Mouse (Mus musculus) heart, postnatal 0 days (tissue): ENCODE results near the gene March10. TPM values are rescaled to one million over a fixed set of nuclear protein-coding genes. Genes with fewer than 3 reads are reported as not detected.

Source experiments
- ATAC-seq: fragments of 200-750 bp; cut with Nextera tagmentation; 2 replicates; pipeline ENCODE4 v1.8.0; 2017; ENCODE audit warnings: low read depth, moderate number of reproducible peaks, moderate library complexity; ENCODE audit not compliant: insufficient read depth
- DNase-seq: peaks from one replicate; pipeline ENCODE4 v3.0.0-alpha.2; 2016; ENCODE audit warnings: low spot score
- H3K27ac ChIP-seq: fragments of 300-500 bp; sonication (generic); 2 replicates; pipeline ENCODE4 v1.5.1; 2014; ENCODE audit warnings: low read depth, mild to moderate bottlenecking
- H3K27me3 ChIP-seq: fragments of 300-500 bp; sonication (generic); 2 replicates; pipeline ENCODE4 v1.6.1; 2014; ENCODE audit warnings: low read length, mixed read lengths; ENCODE audit not compliant: control insufficient read depth, insufficient read depth
- H3K36me3 ChIP-seq: fragments of 300-500 bp; sonication (generic); replicated peaks from 2 replicates; pipeline ENCODE4 v1.6.1; 2014; ENCODE audit warnings: low read length, mixed read lengths; ENCODE audit not compliant: control insufficient read depth, insufficient read depth
- H3K4me1 ChIP-seq: fragments of 300-500 bp; sonication (generic); 2 replicates; pipeline ENCODE4 v1.6.1; 2014; ENCODE audit warnings: antibody characterized with exemption; ENCODE audit not compliant: control insufficient read depth, insufficient read depth
- H3K4me2 ChIP-seq: fragments of 300-500 bp; sonication (generic); 2 replicates; pipeline ENCODE4 v1.6.1; 2014; ENCODE audit warnings: low read depth, mild to moderate bottlenecking, low read length, moderate library complexity
- H3K4me3 ChIP-seq: fragments of 300-500 bp; sonication (generic); 2 replicates; pipeline ENCODE4 v1.5.1; 2014; ENCODE audit warnings: low read depth, low read length
- H3K9ac ChIP-seq: fragments of 300-500 bp; sonication (generic); replicated peaks from 2 replicates; pipeline ENCODE4 v1.6.1; 2014; ENCODE audit warnings: low read depth, low read length, mixed read lengths
- H3K9me3 ChIP-seq: fragments of 300-500 bp; sonication (generic); replicated peaks from 2 replicates; pipeline ENCODE4 v1.6.1; 2016; ENCODE audit warnings: low read length; ENCODE audit not compliant: control insufficient read depth
- CTCF ChIP-seq: IDR thresholded peaks from 2 replicates; pipeline ENCODE4 v1.5.1; 2016; ENCODE audit warnings: antibody characterized with exemption, control low read depth, low read depth
- EP300 ChIP-seq: IDR thresholded peaks from 2 replicates; pipeline ENCODE4 v1.6.1; 2016; ENCODE audit warnings: antibody characterized with exemption, low read depth
- WGBS: fragments of 180-500 bp; shearing (Covaris S2); extraction: QIAGEN DNeasy Blood & Tissue Kit; methylation state at CpG from one replicate; pipeline ENCODE4 v1.1.7; 2014; 5-methylcytosine and 5-hydroxymethylcytosine counted together
- polyA plus RNA-seq: library from polyadenylated mRNA; unstranded; fragments of >200 nt; fragmentation: Nextera tagmentation; extraction: Ambion mirVana; gene quantifications from 2 replicates; pipeline ENCODE4 v1.2.1, GENCODE M21; 2015
- total RNA-seq: library from RNA; depleted of rRNA; stranded (reverse); fragments of >200 nt; gene quantifications from 2 replicates; pipeline ENCODE4 v1.2.3, GENCODE M21; 2014; ENCODE audit warnings: low replicate concordance

March10 gene
- total and polyA plus RNA-seq, 2 experiments from 2014 or later: not detected

GRCm38 (mm10) chr11:105374526-105375175, 81.9 kb downstream of the March10 start:
- no peak overlapping the region for H3K4me2 ChIP-seq
- DNase-seq (peak; percentile 76), ATAC-seq (peak; percentile 73)
- WGBS: 43% methylated on average over 10 of the region's 10 CpGs
- no peaks in the 10 kb centered on the region for H3K27me3 ChIP-seq
- no peak overlapping the region for H3K9ac ChIP-seq
- no peaks in the 10 kb centered on the region for H3K36me3 ChIP-seq
- peaks cover 12% of the 10 kb centered on the region for H3K4me1 ChIP-seq
- TF ChIP-seq EP300 (no peak), CTCF (no peak)
- H3K4me3 ChIP-seq: no peak overlapping the region
- peak overlapping the region; percentile 67 for H3K27ac ChIP-seq
- no peaks in the 10 kb centered on the region for H3K9me3 ChIP-seq

- no peaks in the 10 kb centered on the region for H3K9me3 ChIP-seq
- ATAC-seq: no peak
Measured at GRCm38 (mm10) chr11:105373881-105374280, 82.7 kb downstream of the March10 start.

DNA sequence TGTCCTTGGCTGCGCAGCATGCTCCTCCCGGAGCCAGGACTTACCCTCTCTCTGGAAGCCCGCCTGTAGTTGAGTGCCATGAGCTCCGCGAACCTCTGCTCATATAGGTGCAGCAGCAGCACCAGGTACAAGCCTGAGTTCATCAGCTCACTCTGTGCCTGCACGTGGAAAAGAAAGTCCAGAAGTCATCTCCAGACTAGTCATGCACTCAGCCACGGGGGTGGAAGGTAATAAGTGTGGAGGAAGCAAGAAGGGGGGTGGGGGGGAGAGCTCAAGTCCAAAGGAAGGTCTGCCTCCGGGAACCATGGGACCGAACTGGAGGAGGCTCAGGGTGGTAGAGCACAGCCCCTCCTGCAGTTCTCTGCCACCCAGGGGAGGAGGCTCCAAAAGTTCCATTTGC, 84.7 kb downstream of the March10 start:
- no peak overlapping the region for H3K9ac ChIP-seq
- no peak for TF ChIP-seq EP300
- no peak overlapping the region for H3K4me2 ChIP-seq
- no peaks in the 10 kb centered on the region for H3K36me3 ChIP-seq
- no peaks in the 10 kb centered on the region for H3K9me3 ChIP-seq
- no peak for DNase-seq
- ATAC-seq: no peak
- no peak overlapping the region for H3K27ac ChIP-seq
- no peaks in the 10 kb centered on the region for H3K27me3 ChIP-seq
- WGBS: 76% methylated on average over 9 of the region's 9 CpGs
- H3K4me3 ChIP-seq: no peak overlapping the region
- H3K4me1 ChIP-seq: peaks cover 12% of the 10 kb centered on the region

More at GRCm38 (mm10) chr11:105373881-105374280, 82.7 kb downstream of the March10 start:
- Histone ChIP-seq H3K4me2 (no peak overlapping the region), H3K27me3 (no peaks in the 10 kb centered on the region), H3K9ac (no peak overlapping the region), H3K4me1 (peaks cover 12% of the 10 kb centered on the region), H3K36me3 (no peaks in the 10 kb centered on the region), H3K4me3 (no peak overlapping the region), H3K27ac (peak overlapping the region; percentile 67)
- no peak for DNase-seq
- no peak for TF ChIP-seq CTCF
- TF ChIP-seq EP300: no peak
- WGBS: 43% methylated on average over 8 of the region's 8 CpGs

DNA sequence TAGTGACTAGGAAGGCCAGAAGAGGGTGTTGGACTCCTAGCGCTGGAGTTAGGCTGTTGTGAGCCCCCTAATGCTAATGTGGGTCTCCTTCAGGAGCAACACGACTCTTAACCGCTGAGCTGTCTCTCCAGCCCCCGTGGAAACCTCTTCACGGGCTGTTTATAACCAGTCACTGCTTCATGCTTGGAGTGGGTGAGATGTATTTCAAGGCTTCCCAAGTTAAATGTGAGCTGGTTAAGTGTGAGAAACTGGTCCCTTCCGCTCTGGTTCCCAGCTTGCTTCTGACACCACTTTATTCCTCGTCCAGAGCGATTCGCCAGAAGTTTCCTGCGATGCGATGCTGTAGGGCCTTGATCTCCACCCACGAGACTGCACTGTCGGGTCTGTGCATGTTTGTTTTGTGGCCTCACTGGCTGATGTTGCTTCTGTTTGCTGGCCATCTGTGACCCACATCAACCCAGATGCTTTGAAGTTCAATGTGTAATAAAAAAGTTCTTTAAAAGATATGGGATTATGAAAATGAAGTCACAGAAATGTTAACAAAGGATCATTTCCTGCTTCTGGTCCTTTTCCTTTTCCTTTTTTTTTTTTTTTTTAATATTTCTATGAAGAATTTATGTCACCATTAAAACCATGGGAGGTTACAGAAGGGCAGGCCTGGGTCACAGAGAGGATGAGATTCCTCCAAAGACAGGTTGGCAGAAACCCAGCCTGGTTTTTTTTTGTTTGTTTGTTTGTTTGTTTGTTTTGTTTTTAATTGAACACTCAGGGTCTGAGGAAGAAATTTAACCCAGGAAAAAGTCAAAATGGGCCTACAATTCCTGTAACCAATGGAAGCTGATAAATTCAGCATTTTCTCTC, 86.8 kb downstream of the March10 start:
- Histone ChIP-seq H3K4me3 (no peak overlapping the region), H3K9me3 (no peaks in the 10 kb centered on the region), H3K9ac (no peak overlapping the region), H3K36me3 (no peaks in the 10 kb centered on the region), H3K27ac (no peak overlapping the region), H3K27me3 (no peaks in the 10 kb centered on the region), H3K4me2 (no peak overlapping the region), H3K4me1 (peaks cover 23% of the 10 kb centered on the region)
- no peak for DNase-seq
- 85% methylated on average over 13 of the region's 13 CpGs for WGBS
- TF ChIP-seq EP300: no peak
- TF ChIP-seq CTCF: no peak
- no peak for ATAC-seq

DNA sequence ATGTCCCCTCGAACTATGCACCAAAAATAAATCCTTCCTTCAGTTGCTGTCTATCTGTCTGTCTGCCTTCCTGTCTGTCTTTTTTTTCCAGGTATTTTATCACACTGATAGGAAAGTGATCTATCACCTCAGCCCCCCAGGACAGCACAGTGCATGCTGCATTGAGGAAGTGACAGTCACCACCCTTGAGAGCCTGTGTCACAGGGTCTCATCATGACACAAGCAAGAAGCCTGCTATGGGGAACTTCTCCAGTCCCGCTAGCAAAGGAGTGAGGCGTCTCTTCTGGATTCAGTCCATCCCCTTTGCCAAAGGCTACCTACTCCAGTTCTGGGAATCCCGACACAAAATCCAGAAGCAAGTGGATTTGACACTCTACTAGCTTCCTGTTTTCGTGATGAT, 87.7 kb downstream of the March10 start:
- no peaks in the 10 kb centered on the region for H3K36me3 ChIP-seq
- 61% methylated on average over 5 of the region's 5 CpGs for WGBS
- no peak overlapping the region for H3K4me3 ChIP-seq
- H3K9me3 ChIP-seq: no peaks in the 10 kb centered on the region
- no peak overlapping the region for H3K27ac ChIP-seq
- no peaks in the 10 kb centered on the region for H3K27me3 ChIP-seq
- no peak for DNase-seq
- peaks cover 24% of the 10 kb centered on the region for H3K4me1 ChIP-seq
- H3K4me2 ChIP-seq: no peak overlapping the region
- no peak overlapping the region for H3K9ac ChIP-seq
- ATAC-seq: no peak
- no peak for TF ChIP-seq EP300
- TF ChIP-seq CTCF: no peak
